Mouse (Mus musculus) forebrain, embryonic 13.5 days (tissue): ENCODE measurements around the gene Hspg2. TPM values are rescaled to one million over a fixed set of nuclear protein-coding genes. Genes with fewer than 3 reads are reported as not detected.

Experiments used
- ATAC-seq: fragments of 200-750 bp; cut with Nextera tagmentation; 2 replicates; pipeline ENCODE4 v1.8.0; 2017
- H3K27ac ChIP-seq: fragments of 300-500 bp; sonication (generic); 2 replicates; pipeline ENCODE4 v1.5.1; 2015; ENCODE audit warnings: inconsistent platforms, mild to moderate bottlenecking, moderate library complexity
- H3K27me3 ChIP-seq: fragments of 300-500 bp; sonication (generic); 2 replicates; pipeline ENCODE4 v1.6.1; 2015; ENCODE audit warnings: mild to moderate bottlenecking, inconsistent platforms
- H3K36me3 ChIP-seq: fragments of 300-500 bp; sonication (generic); 2 replicates; pipeline ENCODE4 v1.6.1; 2015; ENCODE audit warnings: mild to moderate bottlenecking, inconsistent platforms; ENCODE audit not compliant: poor library complexity, severe bottlenecking
- H3K4me1 ChIP-seq: fragments of 300-500 bp; sonication (generic); 2 replicates; pipeline ENCODE4 v1.6.1; 2015; ENCODE audit warnings: inconsistent platforms
- H3K4me2 ChIP-seq: fragments of 300-500 bp; sonication (generic); 2 replicates; pipeline ENCODE4 v1.6.1; 2015; ENCODE audit warnings: inconsistent platforms, mild to moderate bottlenecking, moderate library complexity
- H3K4me3 ChIP-seq: fragments of 300-500 bp; sonication (generic); 2 replicates; pipeline ENCODE4 v1.5.1; 2015; ENCODE audit warnings: mild to moderate bottlenecking, inconsistent platforms
- H3K9ac ChIP-seq: fragments of 300-500 bp; sonication (generic); 2 replicates; pipeline ENCODE4 v1.6.1; 2015; ENCODE audit warnings: mild to moderate bottlenecking, inconsistent platforms
- H3K9me3 ChIP-seq: fragments of 300-500 bp; sonication (generic); replicated peaks from 2 replicates; pipeline ENCODE4 v1.6.1; 2016; ENCODE audit warnings: inconsistent platforms
- WGBS: fragments of 180-500 bp; shearing (Covaris S2); methylation state at CpG from one replicate; pipeline ENCODE4 v1.1.7; 2015; 5-methylcytosine and 5-hydroxymethylcytosine counted together
- polyA plus RNA-seq: library from polyadenylated mRNA; unstranded; fragments of >200 nt; fragmentation: Nextera tagmentation; extraction: Ambion mirVana; gene quantifications from 2 replicates; pipeline ENCODE4 v1.2.1, GENCODE M21; 2015

Gene Hspg2
- polyA plus RNA-seq, 1 experiment from 2014 or later = 4.8 TPM

GRCm38 (mm10) chr4:137449132-137449531 lies 19.4 kb upstream of the Hspg2 start:
- 81% methylated on average over 2 of the region's 2 CpGs for WGBS
- Histone ChIP-seq H3K4me3 (no peak overlapping the region), H3K9ac (no peak overlapping the region), H3K27me3 (no peaks in the 10 kb centered on the region), H3K9me3 (no peaks in the 10 kb centered on the region), H3K27ac (no peak overlapping the region), H3K4me2 (no peak overlapping the region), H3K36me3 (no peaks in the 10 kb centered on the region), H3K4me1 (peaks cover 14% of the 10 kb centered on the region)
- no peak for ATAC-seq

DNA sequence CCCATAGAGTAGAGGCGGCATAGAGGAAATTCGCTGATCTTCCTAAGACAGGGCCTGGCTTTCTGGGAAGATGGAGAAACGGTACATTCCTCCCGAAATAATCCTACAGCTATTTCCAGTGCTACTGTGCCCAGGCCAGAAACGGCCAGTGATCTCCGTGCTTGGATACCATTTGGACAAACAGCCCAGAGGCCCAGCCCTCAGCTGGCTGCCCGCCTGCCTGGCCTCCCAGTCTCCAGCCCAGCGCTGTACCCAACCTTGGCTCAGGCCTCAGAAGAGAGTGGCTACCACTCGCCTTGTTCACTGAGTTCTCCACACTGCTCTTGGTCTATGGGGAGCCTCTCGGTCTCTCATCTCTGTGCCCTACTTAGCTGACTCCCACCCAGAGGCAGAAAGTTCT lies 18.9 kb upstream of the Hspg2 start:
- Histone ChIP-seq H3K4me1 (peaks cover 14% of the 10 kb centered on the region), H3K27me3 (no peaks in the 10 kb centered on the region), H3K27ac (no peak overlapping the region), H3K36me3 (no peaks in the 10 kb centered on the region), H3K4me2 (no peak overlapping the region), H3K9ac (no peak overlapping the region), H3K9me3 (no peaks in the 10 kb centered on the region), H3K4me3 (no peak overlapping the region)
- WGBS = 86% methylated on average over 10 of the region's 10 CpGs
- no peak for ATAC-seq

- no peak overlapping the region for H3K9ac ChIP-seq
- no peak overlapping the region for H3K4me3 ChIP-seq
- ATAC-seq = no peak
- no peaks in the 10 kb centered on the region for H3K36me3 ChIP-seq
- H3K27ac ChIP-seq = no peak overlapping the region
- H3K4me2 ChIP-seq = no peak overlapping the region
- H3K4me1 ChIP-seq = peaks cover 14% of the 10 kb centered on the region
- WGBS = 87% methylated on average over 6 of the region's 6 CpGs
- no peaks in the 10 kb centered on the region for H3K27me3 ChIP-seq
- H3K9me3 ChIP-seq = no peaks in the 10 kb centered on the region
Observed at GRCm38 (mm10) chr4:137452190-137452589, 16.4 kb upstream of the Hspg2 start.

- no peak for ATAC-seq
- WGBS = 84% methylated on average over 8 of the region's 8 CpGs
Observed at GRCm38 (mm10) chr4:137453234-137453767, 15.3 kb upstream of the Hspg2 start, which contains the start of gene 1700013G24Rik. Gene 1700013G24Rik (plus strand): TSS chr4:137453284.

GRCm38 (mm10) chr4:137454582-137454981 lies 14.0 kb upstream of the Hspg2 start:
- Histone ChIP-seq H3K27ac (no peak overlapping the region), H3K4me1 (no peaks in the 10 kb centered on the region), H3K9ac (no peak overlapping the region), H3K9me3 (no peaks in the 10 kb centered on the region), H3K4me2 (no peak overlapping the region), H3K36me3 (no peaks in the 10 kb centered on the region), H3K4me3 (no peak overlapping the region), H3K27me3 (no peaks in the 10 kb centered on the region)
- ATAC-seq = no peak
- 92% methylated on average over 14 of the region's 14 CpGs for WGBS

More at GRCm38 (mm10) chr4:137453234-137453767, 15.3 kb upstream of the Hspg2 start, which contains the start of gene 1700013G24Rik:
- Histone ChIP-seq H3K27ac (no peak within 1 kb of the TSS), H3K4me2 (no peak within 1 kb of the TSS), H3K9ac (no peak within 1 kb of the TSS), H3K4me1 (peaks cover 7% of the 10 kb centered on the region), H3K4me3 (no peak within 1 kb of the TSS), H3K36me3 (no peaks in the 10 kb centered on the region), H3K9me3 (no peaks in the 10 kb centered on the region), H3K27me3 (no peaks in the 10 kb centered on the region)

DNA sequence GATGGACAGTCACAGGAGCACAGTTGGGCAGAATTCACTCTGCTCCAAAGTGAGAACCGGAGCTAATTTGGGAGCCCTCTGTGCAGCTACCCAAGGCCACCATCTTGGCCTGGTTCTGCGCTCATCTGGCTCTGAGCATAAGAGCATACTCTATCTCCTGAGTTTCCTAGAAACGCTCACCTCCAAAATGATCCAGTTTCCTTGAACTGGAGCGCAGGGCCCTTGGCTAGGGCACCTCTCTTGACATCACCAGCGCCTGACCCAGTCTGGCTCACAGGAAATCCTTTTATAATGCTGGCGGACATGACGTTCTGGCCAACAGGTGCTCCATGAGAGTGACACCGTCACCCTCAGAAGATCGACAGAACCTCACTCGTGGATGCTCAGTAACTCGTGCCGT lies 12.0 kb upstream of the Hspg2 start:
- Histone ChIP-seq H3K27me3 (no peaks in the 10 kb centered on the region), H3K4me1 (no peaks in the 10 kb centered on the region), H3K27ac (no peak overlapping the region), H3K9me3 (no peaks in the 10 kb centered on the region), H3K36me3 (no peaks in the 10 kb centered on the region), H3K4me3 (no peak overlapping the region), H3K4me2 (no peak overlapping the region), H3K9ac (no peak overlapping the region)
- 87% methylated on average over 12 of the region's 12 CpGs for WGBS
- ATAC-seq = no peak

GRCm38 (mm10) chr4:137457292-137457691 lies 11.3 kb upstream of the Hspg2 start:
- no peak overlapping the region for H3K4me2 ChIP-seq
- no peaks in the 10 kb centered on the region for H3K4me1 ChIP-seq
- no peaks in the 10 kb centered on the region for H3K36me3 ChIP-seq
- no peaks in the 10 kb centered on the region for H3K27me3 ChIP-seq
- no peak overlapping the region for H3K27ac ChIP-seq
- WGBS = 87% methylated on average over 4 of the region's 4 CpGs
- ATAC-seq = no peak
- no peak overlapping the region for H3K9ac ChIP-seq
- H3K9me3 ChIP-seq = 0 out of 2 replicates have a peak, but pooled peaks cover 3% of the 10 kb centered on the region
- H3K4me3 ChIP-seq = no peak overlapping the region

GRCm38 (mm10) chr4:137458310-137458709 lies 10.3 kb upstream of the Hspg2 start:
- WGBS = 87% methylated on average over 9 of the region's 9 CpGs
- no peak overlapping the region for H3K9ac ChIP-seq
- H3K9me3 ChIP-seq = 0 out of 2 replicates have a peak, but pooled peaks cover 3% of the 10 kb centered on the region
- no peaks in the 10 kb centered on the region for H3K36me3 ChIP-seq
- H3K4me2 ChIP-seq = no peak overlapping the region
- H3K4me3 ChIP-seq = no peak overlapping the region
- H3K4me1 ChIP-seq = no peaks in the 10 kb centered on the region
- no peaks in the 10 kb centered on the region for H3K27me3 ChIP-seq
- ATAC-seq = no peak
- H3K27ac ChIP-seq = no peak overlapping the region

GRCm38 (mm10) chr4:137458861-137459260 lies 9.7 kb upstream of the Hspg2 start:
- WGBS = 82% methylated on average over 5 of the region's 5 CpGs
- Histone ChIP-seq H3K4me2 (no peak overlapping the region), H3K36me3 (no peaks in the 10 kb centered on the region), H3K4me3 (no peak overlapping the region), H3K9me3 (0 out of 2 replicates have a peak, but pooled peaks cover 3% of the 10 kb centered on the region), H3K9ac (no peak overlapping the region), H3K27me3 (no peaks in the 10 kb centered on the region), H3K4me1 (no peaks in the 10 kb centered on the region), H3K27ac (no peak overlapping the region)
- ATAC-seq = no peak

DNA sequence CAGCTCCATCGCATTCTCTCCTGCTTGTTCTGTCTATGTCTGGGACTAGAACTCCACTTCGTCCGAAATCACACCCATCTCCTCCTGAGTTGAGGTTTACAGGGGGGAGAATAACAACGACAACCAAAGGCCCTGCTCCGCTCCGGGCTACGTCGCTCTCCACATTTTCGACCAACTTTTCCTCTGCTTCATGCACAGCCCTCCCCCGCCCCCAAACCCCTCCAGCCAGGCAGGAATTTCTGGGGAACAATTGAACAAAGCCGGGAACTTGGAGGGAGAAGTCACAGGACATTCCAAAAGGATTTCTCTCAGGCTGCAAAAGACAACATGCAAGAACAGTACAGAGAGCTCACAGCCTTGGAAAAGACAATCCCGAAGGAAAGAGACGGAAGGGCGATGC lies 7.9 kb upstream of the Hspg2 start:
- Histone ChIP-seq H3K4me2 (no peak overlapping the region), H3K36me3 (no peaks in the 10 kb centered on the region), H3K4me1 (no peaks in the 10 kb centered on the region), H3K9me3 (0 out of 2 replicates have a peak, but pooled peaks cover 3% of the 10 kb centered on the region), H3K27me3 (no peaks in the 10 kb centered on the region), H3K4me3 (no peak overlapping the region), H3K9ac (no peak overlapping the region), H3K27ac (no peak overlapping the region)
- ATAC-seq = no peak
- 61% methylated on average over 14 of the region's 14 CpGs for WGBS

GRCm38 (mm10) chr4:137461217-137461616 lies 7.4 kb upstream of the Hspg2 start:
- ATAC-seq = no peak
- Histone ChIP-seq H3K4me1 (no peaks in the 10 kb centered on the region), H3K9ac (no peak overlapping the region), H3K36me3 (no peaks in the 10 kb centered on the region), H3K27me3 (no peaks in the 10 kb centered on the region), H3K27ac (no peak overlapping the region), H3K4me2 (no peak overlapping the region), H3K9me3 (0 out of 2 replicates have a peak, but pooled peaks cover 3% of the 10 kb centered on the region), H3K4me3 (no peak overlapping the region)
- 79% methylated on average over 4 of the region's 4 CpGs for WGBS

GRCm38 (mm10) chr4:137461981-137462690 lies 6.4 kb upstream of the Hspg2 start:
- no peak for ATAC-seq
- H3K27me3 ChIP-seq = no peaks in the 10 kb centered on the region

More at GRCm38 (mm10) chr4:137461981-137462690, 6.4 kb upstream of the Hspg2 start:
- 0 out of 2 replicates have a peak, but pooled peaks cover 3% of the 10 kb centered on the region for H3K9me3 ChIP-seq
- H3K36me3 ChIP-seq = no peaks in the 10 kb centered on the region
- H3K4me2 ChIP-seq = no peak overlapping the region
- H3K4me3 ChIP-seq = no peak overlapping the region
- no peak overlapping the region for H3K9ac ChIP-seq
- H3K27ac ChIP-seq = no peak overlapping the region
- 0 out of 2 replicates have a peak, but pooled peaks cover 2% of the 10 kb centered on the region for H3K4me1 ChIP-seq
- WGBS = 93% methylated on average over 16 of the region's 16 CpGs
